Mouse (Mus musculus) yolk sac, embryonic 10.5 days (tissue): ENCODE results near the gene Gpr160.

ENCODE experiments used
- DNase-seq: peaks from one replicate; pipeline ENCODE4 v3.0.0-alpha.2; 2017; ENCODE audit warnings: low spot score

The Gpr160 gene

DNA sequence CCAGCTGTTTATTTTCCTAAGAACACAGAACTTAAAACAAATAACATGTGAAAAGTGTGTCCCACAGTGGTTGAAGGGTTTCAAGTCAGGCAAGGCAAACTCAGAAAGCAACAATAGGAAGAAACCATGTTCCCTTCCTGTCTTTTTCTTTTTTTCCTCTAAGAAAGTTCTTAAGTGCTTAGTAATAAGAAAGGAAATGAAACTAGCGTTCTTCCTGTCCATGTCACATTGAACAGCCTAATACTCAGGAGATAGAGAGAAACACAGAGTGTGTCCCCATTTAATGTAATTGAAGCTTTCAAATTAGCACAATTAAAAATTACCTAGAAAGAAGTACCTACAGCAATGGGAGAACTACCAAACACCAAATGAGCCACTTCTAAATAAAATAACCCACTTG is 48.9 kb downstream of the Gpr160 start:
- no peak for DNase-seq

DNA sequence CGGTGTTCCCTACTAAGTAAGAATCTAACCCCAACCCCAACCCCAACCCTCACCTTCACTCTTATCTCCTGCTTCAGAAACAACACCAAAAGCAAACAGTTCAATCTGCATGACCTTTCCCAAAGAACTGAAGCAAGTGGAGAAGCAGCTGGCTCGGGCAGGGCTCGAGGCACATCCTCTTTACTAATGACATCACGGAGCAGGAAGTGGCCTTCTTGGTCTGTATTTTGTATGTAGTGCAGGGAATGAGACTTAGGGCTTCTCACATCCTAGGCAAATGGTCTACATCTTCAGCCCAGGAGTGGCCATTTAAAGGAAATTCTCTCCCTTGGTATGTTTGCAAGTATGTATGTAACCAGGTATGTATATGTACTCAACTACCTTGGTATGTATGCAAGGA is 61.4 kb downstream of the Gpr160 start:
- DNase-seq: peak; percentile 40

DNA sequence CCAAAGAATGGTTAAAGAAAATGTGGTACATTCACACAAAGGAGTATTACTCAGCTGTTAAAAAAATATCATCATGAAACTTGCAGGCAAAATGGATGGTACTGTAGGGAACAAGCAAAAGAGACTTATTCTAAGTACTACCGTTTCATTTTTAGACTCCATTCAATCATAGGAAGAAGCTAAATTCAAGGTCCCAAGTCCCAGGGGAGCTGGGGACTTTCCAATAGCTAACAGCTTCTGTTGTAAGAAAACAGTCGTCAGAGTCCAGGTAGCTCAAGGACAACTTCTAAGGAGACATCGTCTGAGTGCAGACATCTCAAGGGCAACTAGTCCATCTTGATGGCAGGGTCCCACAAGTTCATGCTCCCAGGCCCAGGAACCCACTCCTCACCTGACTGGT is 71.9 kb downstream of the Gpr160 start:
- DNase-seq: no peak

DNA sequence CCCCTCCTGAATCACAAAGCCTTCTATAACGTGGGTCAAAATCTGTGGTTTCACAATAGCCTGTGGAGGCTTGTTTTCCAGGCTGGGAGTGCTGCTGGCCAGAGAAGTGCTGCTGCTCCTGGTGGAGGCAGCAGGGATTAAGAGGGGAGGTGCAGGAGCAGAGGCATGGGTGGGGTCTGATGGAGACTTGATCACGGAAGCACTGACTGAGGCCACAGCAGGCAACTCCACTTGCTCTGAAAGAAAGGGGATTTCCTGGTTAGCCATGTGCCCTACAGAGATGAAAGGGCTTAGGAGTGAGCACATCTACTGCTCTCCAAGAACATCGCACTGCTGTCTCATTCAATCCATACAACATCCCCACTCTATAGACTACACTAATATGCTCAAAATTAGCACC is 74.1 kb downstream of the Gpr160 start:
- DNase-seq: no peak

DNA sequence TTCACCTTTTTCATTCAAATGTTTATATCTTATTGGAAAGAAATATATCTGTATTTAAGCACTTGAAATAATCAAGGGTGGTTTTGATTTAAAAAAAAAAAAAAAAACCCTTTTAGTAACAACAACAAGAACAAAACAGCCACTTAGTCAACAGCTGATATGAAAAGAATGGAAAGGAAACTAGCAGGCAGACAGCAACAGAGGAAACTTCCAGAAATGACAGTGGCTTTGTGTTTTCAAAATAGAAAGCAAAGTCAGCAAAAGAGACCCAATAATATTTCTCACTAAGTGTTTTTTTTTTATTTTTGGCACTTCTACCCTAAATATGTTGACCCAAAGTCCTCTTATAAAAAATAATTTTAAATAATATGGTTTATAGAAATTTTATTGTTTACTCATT is 78.6 kb downstream of the Gpr160 start:
- no peak for DNase-seq
